Mouse (Mus musculus): Measurements from ENCODE around the gene Fgfrl1. TPM values are rescaled to one million over a fixed set of nuclear protein-coding genes. Genes with fewer than 3 reads are reported as not detected.

Fgfrl1 gene
- polyA plus RNA-seq, 1 experiment = 93.3 TPM

DNA sequence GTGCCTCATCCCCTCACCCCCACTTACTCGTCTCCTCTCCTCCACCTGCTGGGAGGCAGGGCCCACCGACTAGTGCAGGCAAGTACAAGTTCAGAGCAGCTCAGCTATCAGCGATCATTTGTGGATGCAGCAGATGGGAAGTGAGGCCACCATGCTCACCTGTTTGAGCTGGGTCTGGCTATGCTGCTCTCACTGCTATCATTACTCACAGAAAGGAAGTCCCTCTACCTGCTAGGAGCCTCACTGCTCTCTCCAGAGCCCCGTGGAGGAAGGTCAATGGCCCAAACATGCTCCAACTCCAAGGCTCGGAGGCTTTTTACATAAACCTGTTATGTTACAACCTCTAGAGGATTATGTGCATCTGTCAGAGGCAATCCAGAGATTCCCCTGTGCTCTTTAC lies 34.8 kb upstream of the Fgfrl1 start:
- Histone ChIP-seq H3K27me3 (ENCODE audit: control insufficient read depth, insufficient read depth, insufficient read length) (no peaks in the 10 kb centered on the region), H3K4me2 (ENCODE audit: low read depth) (no peak overlapping the region), H3K4me3 (no peak overlapping the region), H3ac (ENCODE audit: control insufficient read depth, insufficient read length) (no peak overlapping the region), H3K36me3 (ENCODE audit: control insufficient read depth, insufficient read depth) (no peaks in the 10 kb centered on the region), H3K79me2 (ENCODE audit: control insufficient read depth, insufficient read depth) (peaks cover 6% of the 10 kb centered on the region)
- TF ChIP-seq TCF3 (IDR thresholded peaks at IDR 0.05; ENCODE audit: insufficient read length, low read depth) (no peak), CEBPB (IDR thresholded peaks at IDR 0.05; ENCODE audit: insufficient read depth, poor library complexity, severe bottlenecking) (no peak), POLR2A (IDR thresholded peaks at IDR 0.05; ENCODE audit: insufficient read length, low read depth) (no peak), MYOD1 (IDR thresholded peaks at IDR 0.05; ENCODE audit: control insufficient read depth in 1 of 3, insufficient read length in 2 of 3, low read depth in 2 of 3) (no peak), E2F4 (IDR thresholded peaks at IDR 0.05; ENCODE audit: insufficient read depth) (no peak), REST (IDR thresholded peaks at IDR 0.05; ENCODE audit: insufficient read depth, insufficient read length) (no peak), MAX (IDR thresholded peaks at IDR 0.05; ENCODE audit: low read depth) (no peak)

DNA sequence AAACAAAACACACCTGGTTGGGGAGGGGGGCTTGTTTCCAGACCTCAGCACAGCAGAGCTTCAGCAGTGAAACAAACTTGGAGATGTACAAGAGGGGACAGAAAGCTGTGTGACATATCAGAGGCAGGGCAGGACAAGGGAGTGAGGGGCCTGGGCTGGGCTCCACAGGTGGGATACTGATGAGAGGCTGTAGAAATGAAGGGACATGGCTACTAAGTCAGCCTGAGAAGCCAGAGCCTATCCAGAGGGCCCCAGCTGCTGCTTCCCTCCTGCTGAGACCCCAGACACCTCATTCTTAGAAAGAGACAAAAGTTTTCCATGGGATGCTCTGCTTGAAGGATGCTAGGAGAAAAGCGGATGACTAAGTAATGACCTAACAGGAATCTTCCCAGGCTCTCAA lies 33.6 kb upstream of the Fgfrl1 start:
- TF ChIP-seq TCF3 (IDR thresholded peaks at IDR 0.05; ENCODE audit: insufficient read length, low read depth) (no peak), POLR2A (IDR thresholded peaks at IDR 0.05; ENCODE audit: insufficient read length, low read depth) (no peak), POLR2AphosphoS2 (IDR thresholded peaks at IDR 0.05; ENCODE audit: insufficient read length, low read depth) (no peak), CEBPB (IDR thresholded peaks at IDR 0.05; ENCODE audit: insufficient read depth, poor library complexity, severe bottlenecking) (no peak), MYOG (IDR thresholded peaks at IDR 0.05; ENCODE audit: control insufficient read depth in 1 of 3, insufficient read depth in 1 of 3, insufficient read length in 2 of 3, low read depth in 2 of 3) (no peak), MYOD1 (IDR thresholded peaks at IDR 0.05; ENCODE audit: control insufficient read depth in 1 of 3, insufficient read length in 2 of 3, low read depth in 2 of 3) (no peak), SRF (IDR thresholded peaks at IDR 0.05; ENCODE audit: control insufficient read depth, insufficient read length, low read depth) (no peak), USF1 (IDR thresholded peaks at IDR 0.05; ENCODE audit: low read depth) (no peak), TCF12 (IDR thresholded peaks at IDR 0.05; ENCODE audit: insufficient read depth, poor library complexity, severe bottlenecking) (no peak), MAX (IDR thresholded peaks at IDR 0.05; ENCODE audit: low read depth) (no peak), E2F4 (IDR thresholded peaks at IDR 0.05; ENCODE audit: insufficient read depth) (no peak), REST (IDR thresholded peaks at IDR 0.05; ENCODE audit: insufficient read depth, insufficient read length) (no peak)
- Histone ChIP-seq H3K36me3 (ENCODE audit: control insufficient read depth, insufficient read depth) (no peaks in the 10 kb centered on the region), H3K4me3 (peak overlapping the region; percentile 61), H3K79me2 (ENCODE audit: control insufficient read depth, insufficient read depth) (peaks cover 6% of the 10 kb centered on the region), H3ac (ENCODE audit: control insufficient read depth, insufficient read length) (no peak overlapping the region), H3K4me2 (ENCODE audit: low read depth) (no peak overlapping the region), H3K27me3 (ENCODE audit: control insufficient read depth, insufficient read depth, insufficient read length) (no peaks in the 10 kb centered on the region)

DNA sequence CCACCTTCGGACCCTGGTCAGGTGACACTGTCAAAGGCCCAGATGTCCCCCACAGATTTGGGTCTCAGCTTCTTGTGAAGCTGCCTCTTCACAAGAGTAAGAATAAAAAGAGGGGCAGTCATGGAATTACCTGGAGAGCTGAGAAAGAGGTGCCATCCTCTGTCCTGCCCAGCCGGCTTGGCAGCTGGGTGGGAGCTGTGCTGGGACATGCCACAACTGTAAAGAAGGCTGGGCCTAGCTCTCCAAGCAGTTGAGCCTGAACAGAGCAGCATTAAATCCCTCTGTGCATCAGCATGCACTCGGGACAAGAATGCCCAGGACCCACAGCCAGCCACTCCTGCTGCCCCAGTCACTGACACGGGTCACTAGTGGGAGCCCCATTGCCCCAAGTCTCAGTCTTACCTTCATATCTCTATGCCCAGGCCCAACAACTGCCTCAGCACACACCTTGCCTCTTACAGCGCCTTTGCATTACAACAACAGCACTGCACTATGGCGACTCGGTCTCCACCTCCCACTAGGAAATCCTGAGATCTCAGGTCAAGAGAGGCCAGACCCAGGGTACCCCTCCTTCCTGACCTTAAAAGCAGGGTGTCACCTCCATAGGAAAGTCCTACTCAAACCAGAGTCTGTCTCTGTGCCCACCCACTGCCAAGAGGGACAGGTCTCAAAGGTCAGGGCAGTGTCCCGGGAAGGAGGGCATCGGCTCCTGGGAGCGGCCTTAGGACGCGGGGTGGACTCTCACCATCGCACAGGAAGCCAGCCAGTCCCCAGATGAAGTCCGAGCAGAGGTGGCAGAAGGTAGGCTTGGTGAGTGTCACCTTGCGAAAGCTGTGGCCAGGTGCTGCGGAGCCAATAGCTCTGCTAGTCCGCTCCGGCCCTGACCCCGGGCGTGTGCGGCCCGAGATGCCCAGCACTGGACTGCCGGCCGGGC lies 32.2 kb upstream of the Fgfrl1 start, which contains the start of gene Idua:
TSS of gene Idua (plus strand) at position 634 of the 934 bp plus-strand sequence.
- no peaks in the 10 kb centered on the region for H3K27me3 ChIP-seq (ENCODE audit: control insufficient read depth, insufficient read depth, insufficient read length)
- peaks cover 6% of the 10 kb centered on the region for H3K79me2 ChIP-seq (ENCODE audit: control insufficient read depth, insufficient read depth)
- H3K36me3 ChIP-seq (ENCODE audit: control insufficient read depth, insufficient read depth) = no peaks in the 10 kb centered on the region
- peak within 1 kb of the TSS; percentile 54 for H3ac ChIP-seq (ENCODE audit: control insufficient read depth, insufficient read length)
- peak within 1 kb of the TSS; percentile 61 for H3K4me3 ChIP-seq
- TF ChIP-seq MAX (IDR thresholded peaks at IDR 0.05; ENCODE audit: low read depth) = no peak
- no peak for TF ChIP-seq POLR2AphosphoS2 (IDR thresholded peaks at IDR 0.05; ENCODE audit: insufficient read length, low read depth)
- no peak for TF ChIP-seq POLR2A (IDR thresholded peaks at IDR 0.05; ENCODE audit: insufficient read length, low read depth)
- TF ChIP-seq MYOG (IDR thresholded peaks at IDR 0.05; ENCODE audit: control insufficient read depth in 1 of 3, insufficient read depth in 1 of 3, insufficient read length in 2 of 3, low read depth in 2 of 3) = no peak
- no peak for TF ChIP-seq TCF12 (IDR thresholded peaks at IDR 0.05; ENCODE audit: insufficient read depth, poor library complexity, severe bottlenecking)
- no peak for TF ChIP-seq E2F4 (IDR thresholded peaks at IDR 0.05; ENCODE audit: insufficient read depth)
- TF ChIP-seq MYOD1 (IDR thresholded peaks at IDR 0.05; ENCODE audit: control insufficient read depth in 1 of 3, insufficient read length in 2 of 3, low read depth in 2 of 3) = no peak
- peak within 1 kb of the TSS; percentile 96 for H3K4me2 ChIP-seq (ENCODE audit: low read depth)

DNA sequence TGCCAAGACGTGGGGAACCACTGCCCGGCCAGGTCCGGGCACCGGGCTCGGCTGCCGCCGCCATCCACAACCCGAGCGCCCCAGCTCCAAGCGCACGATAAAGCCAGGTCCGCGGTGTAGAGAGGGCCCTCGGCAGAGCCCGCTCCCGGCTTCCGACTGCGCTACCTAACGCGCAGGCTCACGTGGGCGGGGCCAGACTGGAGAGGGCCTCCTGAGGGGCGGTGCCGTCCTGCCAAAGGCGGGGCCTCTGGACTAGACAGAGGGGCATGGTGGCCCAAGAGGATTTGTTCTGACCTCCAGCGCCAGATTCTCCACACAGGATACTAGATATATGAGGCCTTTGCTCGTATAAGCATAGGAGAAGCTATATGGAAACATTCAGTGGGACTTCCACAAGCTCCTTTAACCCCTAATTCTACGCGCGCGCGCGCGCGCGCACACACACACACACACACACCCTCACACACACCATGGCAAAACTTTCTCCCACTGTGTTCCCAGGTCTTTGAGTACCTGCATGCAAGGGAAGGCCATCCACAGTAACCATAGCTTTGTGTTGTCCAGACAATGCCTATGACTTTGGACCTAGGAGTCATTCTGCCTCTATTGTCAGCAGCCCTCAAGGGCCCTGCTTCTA lies 31.4 kb upstream of the Fgfrl1 start:
- no peaks in the 10 kb centered on the region for H3K27me3 ChIP-seq (ENCODE audit: control insufficient read depth, insufficient read depth, insufficient read length)
- TF ChIP-seq E2F4 (IDR thresholded peaks at IDR 0.05; ENCODE audit: insufficient read depth) (no peak), MAX (IDR thresholded peaks at IDR 0.05; ENCODE audit: low read depth) (no peak), POLR2AphosphoS2 (IDR thresholded peaks at IDR 0.05; ENCODE audit: insufficient read length, low read depth) (peak; percentile 58), TCF12 (IDR thresholded peaks at IDR 0.05; ENCODE audit: insufficient read depth, poor library complexity, severe bottlenecking) (no peak), POLR2A (IDR thresholded peaks at IDR 0.05; ENCODE audit: insufficient read length, low read depth) (peak; percentile 61), USF1 (IDR thresholded peaks at IDR 0.05; ENCODE audit: low read depth) (no peak), TCF3 (IDR thresholded peaks at IDR 0.05; ENCODE audit: insufficient read length, low read depth) (no peak)
- H3K4me2 ChIP-seq (ENCODE audit: low read depth) = peak overlapping the region; percentile 96
- H3K79me2 ChIP-seq (ENCODE audit: control insufficient read depth, insufficient read depth) = peaks cover 6% of the 10 kb centered on the region
- peak overlapping the region; percentile 54 for H3ac ChIP-seq (ENCODE audit: control insufficient read depth, insufficient read length)
- no peaks in the 10 kb centered on the region for H3K36me3 ChIP-seq (ENCODE audit: control insufficient read depth, insufficient read depth)
- H3K4me3 ChIP-seq = peak overlapping the region; percentile 61

Measured in myocyte (in vitro differentiated cells).